8 mouse cellular contexts compared by ENCODE assay signal in the genomic region with DNA sequence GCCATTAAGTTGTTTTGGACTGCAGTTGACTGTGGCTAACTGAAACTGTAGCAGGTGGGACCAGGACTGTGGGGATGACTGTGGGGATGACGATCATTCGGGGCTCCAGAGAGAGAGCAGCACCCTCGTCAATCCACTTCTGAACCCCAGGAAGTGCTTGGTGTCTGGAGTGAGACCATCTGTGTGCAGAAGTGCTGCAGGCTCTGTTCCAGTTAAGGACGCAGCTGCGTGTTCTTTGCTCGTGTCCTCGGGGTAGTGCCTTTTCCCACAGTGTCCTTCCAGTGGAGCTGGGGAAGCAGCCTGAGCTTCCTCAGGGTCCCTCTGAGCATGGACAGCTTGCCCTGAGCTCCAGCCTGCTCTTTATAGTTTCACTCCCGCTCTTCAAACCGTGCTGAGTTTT. TPM values are rescaled to one million over a fixed set of nuclear protein-coding genes. Genes with fewer than 3 reads are reported as not detected.
A peak's percentile ranks its signal among the peaks of the same experiment; 100 is the strongest.
DNase-seq lines count a peak whose midpoint lies in the region; ATAC-seq lines count a peak whose summit lies in the region.
"Had no signal": no experiment of that assay in that cellular context is flagged by ENCODE, and none has a peak within 500 bp of the region (broad histone marks: within the 10 kb centered on the region; RNA-seq: fewer than 3 reads in every experiment).

No protein-coding gene starts in this region.

- H3K9me3 ChIP-seq in neural tube, embryonic 11.5 days (ENCODE audit: control insufficient read depth, low read length), result no peaks in the 10 kb centered on the region
- no peaks in the 10 kb centered on the region for H3K9me3 ChIP-seq in heart, embryonic 15.5 days (replicated peaks)
- H3K9me3 ChIP-seq in liver, embryonic 13.5 days (replicated peaks), result no peaks in the 10 kb centered on the region

- no peak overlapping the region for H3K4me2 ChIP-seq in neural tube, embryonic 11.5 days (ENCODE audit: low read depth)
- H3K4me2 ChIP-seq in heart, embryonic 15.5 days, result peak overlapping the region; percentile 26; the same call in 1 of the 2 replicates
- H3K4me2 ChIP-seq in liver, embryonic 13.5 days, result peak overlapping the region; percentile 60; the same call in 1 of the 2 replicates

- no peaks in the 10 kb centered on the region for H3K36me3 ChIP-seq in neural tube, embryonic 11.5 days (ENCODE audit: control insufficient read depth, insufficient read depth, low read length)
- H3K36me3 ChIP-seq in heart, embryonic 15.5 days, result no peaks in the 10 kb centered on the region
- peaks cover 8% of the 10 kb centered on the region; the same call in 1 of the 2 replicates for H3K36me3 ChIP-seq in liver, embryonic 13.5 days

- DNase-seq in neural tube, embryonic 11.5 days (ENCODE audit: low spot score), result no peak
- DNase-seq in neural tube, embryonic 10.5 days (ENCODE audit: extremely low spot score, low spot score), result no peak
- no peak for DNase-seq in liver, embryonic 13.5 days
- DNase-seq in thymus, postnatal 36 days, result peak; percentile 44 to 66
- DNase-seq in cerebellum, adult 9-11 months, result no peak
- no peak for DNase-seq in spleen, adult 18-20 months

- H3K4me1 ChIP-seq in neural tube, embryonic 11.5 days (ENCODE audit: control insufficient read depth, insufficient read depth, low read length), result peaks cover 22% of the 10 kb centered on the region; the same call in 1 of the 2 replicates
- peaks cover 60% of the 10 kb centered on the region for H3K4me1 ChIP-seq in heart, embryonic 15.5 days (replicated peaks)
- H3K4me1 ChIP-seq in liver, embryonic 13.5 days (replicated peaks), result peaks cover 86% of the 10 kb centered on the region

- H3K27ac ChIP-seq in neural tube, embryonic 11.5 days (ENCODE audit: low read depth, low read length), result peak overlapping the region; percentile 54
- H3K27ac ChIP-seq in heart, embryonic 15.5 days, result peak overlapping the region; percentile 89
- H3K27ac ChIP-seq in liver, embryonic 13.5 days, result peak overlapping the region; percentile 90

- H3K4me3 ChIP-seq in neural tube, embryonic 11.5 days (ENCODE audit: low read depth, low read length), result no peak overlapping the region
- H3K4me3 ChIP-seq in heart, embryonic 15.5 days, result no peak overlapping the region
- H3K4me3 ChIP-seq in liver, embryonic 13.5 days (replicated peaks), result no peak overlapping the region

- 53% methylated on average over 9 of the region's 9 CpGs for WGBS in neural tube, embryonic 11.5 days
- WGBS in heart, embryonic 15.5 days, result 16% methylated on average over 9 of the region's 9 CpGs
- 20% methylated on average over 9 of the region's 9 CpGs for WGBS in liver, embryonic 13.5 days (ENCODE audit: insufficient replicate concordance)

- ATAC-seq in neural tube, embryonic 11.5 days (ENCODE audit: insufficient read depth, low FRiP score, low TSS enrichment), result no peak
- no peak for ATAC-seq in heart, embryonic 15.5 days (replicated peaks; ENCODE audit: insufficient number of reproducible peaks, insufficient read depth, low FRiP score, low read depth)
- ATAC-seq in liver, embryonic 13.5 days (ENCODE audit: low read depth), result no peak

- H3K27me3 ChIP-seq in neural tube, embryonic 11.5 days (ENCODE audit: control insufficient read depth, insufficient read depth, low read length), result no peaks in the 10 kb centered on the region
- H3K27me3 ChIP-seq in heart, embryonic 15.5 days, result no peaks in the 10 kb centered on the region
- no peaks in the 10 kb centered on the region for H3K27me3 ChIP-seq in liver, embryonic 13.5 days

- H3K9ac ChIP-seq in neural tube, embryonic 11.5 days (ENCODE audit: low read length), result no peak overlapping the region
- peak overlapping the region; percentile 34 for H3K9ac ChIP-seq in heart, embryonic 15.5 days
- H3K9ac ChIP-seq in liver, embryonic 13.5 days, result peak overlapping the region; percentile 71

RNA-seq across cellular contexts. Expression of a gene that starts 2.7 kb away (rescaled TPM):
- 0.68 and 0.93 TPM in 2 replicates for polyA plus RNA-seq in neural tube, embryonic 11.5 days (2014; fragmentation: Nextera tagmentation; extraction: Ambion mirVana)
- polyA plus RNA-seq in heart, embryonic 15.5 days (2015; fragmentation: Nextera tagmentation; extraction: Ambion mirVana), result 0.93 and 1.4 TPM in 2 replicates
- polyA plus RNA-seq in liver, embryonic 13.5 days (2015; fragmentation: Nextera tagmentation; extraction: Ambion mirVana), result 0.57 and 0.78 TPM in 2 replicates
- polyA plus RNA-seq: spleen, adult 2 months had no signal

RNA-seq across cellular contexts. Expression of a gene that starts 27.2 kb away (rescaled TPM):
- polyA plus RNA-seq in neural tube, embryonic 11.5 days (2014; fragmentation: Nextera tagmentation; extraction: Ambion mirVana), result 26.5 and 31.3 TPM in 2 replicates
- 107 and 109 TPM in 2 replicates for polyA plus RNA-seq in heart, embryonic 15.5 days (2015; fragmentation: Nextera tagmentation; extraction: Ambion mirVana)
- 17.3 and 21.8 TPM in 2 replicates for polyA plus RNA-seq in liver, embryonic 13.5 days (2015; fragmentation: Nextera tagmentation; extraction: Ambion mirVana)

Comparison
In these comparisons a context has a peak if more than half of its experiments do, and no peak if none do; other contexts are left out.
1. DNase-seq: peak in thymus, postnatal 36 days (2 of 2); none in neural tube, embryonic 11.5 days (single experiment), neural tube, embryonic 10.5 days (single experiment), liver, embryonic 13.5 days (single experiment), cerebellum, adult 9-11 months (single experiment) and spleen, adult 18-20 months (0 of 2).
2. Peak in every context shown above with its lines, with median percentiles within 50 percentile points of each other: H3K27ac ChIP-seq.